Mouse (Mus musculus) megakaryocyte, embryonic 14.5 days (primary cell): ENCODE data around the gene Rnls.

Experiments used
- FLI1 ChIP-seq: IDR thresholded peaks from 2 replicates; pipeline ENCODE4 v1.6.1; 2012; ENCODE audit warnings: low read length, inconsistent platforms, mixed read lengths
- GATA1 ChIP-seq: IDR thresholded peaks from 3 replicates; pipeline ENCODE4 v1.6.1; 2012; ENCODE audit warnings: mixed read lengths, low read length, inconsistent platforms, borderline replicate concordance

- no peak for TF ChIP-seq FLI1
- no peak for TF ChIP-seq GATA1
Measured at GRCm38 (mm10) chr19:33110404-33110803, 281.7 kb downstream of the Rnls start.
